Mouse (Mus musculus) hindbrain, embryonic 13.5 days (tissue): ENCODE results near the gene Rtl6. TPM values are rescaled to one million over a fixed set of nuclear protein-coding genes. Genes with fewer than 3 reads are reported as not detected.

ENCODE experiments used
- ATAC-seq: fragments of 200-750 bp; cut with Nextera tagmentation; 2 replicates; pipeline ENCODE4 v1.8.0; 2017; ENCODE audit warnings: moderate TSS enrichment; ENCODE audit not compliant: low FRiP score
- H3K27ac ChIP-seq: fragments of 300-500 bp; sonication (generic); 2 replicates; pipeline ENCODE4 v1.5.1; 2015; ENCODE audit warnings: inconsistent platforms, mild to moderate bottlenecking, moderate library complexity
- H3K27me3 ChIP-seq: fragments of 300-500 bp; sonication (generic); 2 replicates; pipeline ENCODE4 v1.6.1; 2015; ENCODE audit warnings: mild to moderate bottlenecking, inconsistent platforms
- H3K36me3 ChIP-seq: fragments of 300-500 bp; sonication (generic); 2 replicates; pipeline ENCODE4 v1.6.1; 2015; ENCODE audit warnings: mild to moderate bottlenecking, inconsistent platforms
- H3K4me1 ChIP-seq: fragments of 300-500 bp; sonication (generic); replicated peaks from 2 replicates; pipeline ENCODE4 v1.6.1; 2015; ENCODE audit warnings: inconsistent platforms
- H3K4me2 ChIP-seq: fragments of 300-500 bp; sonication (generic); 2 replicates; pipeline ENCODE4 v1.6.1; 2015; ENCODE audit warnings: inconsistent platforms, mild to moderate bottlenecking, moderate library complexity
- H3K4me3 ChIP-seq: fragments of 300-500 bp; sonication (generic); 2 replicates; pipeline ENCODE4 v1.5.1; 2015; ENCODE audit warnings: mild to moderate bottlenecking, inconsistent platforms
- H3K9ac ChIP-seq: fragments of 300-500 bp; sonication (generic); 2 replicates; pipeline ENCODE4 v1.6.1; 2015; ENCODE audit warnings: mild to moderate bottlenecking, inconsistent platforms
- H3K9me3 ChIP-seq: fragments of 300-500 bp; sonication (generic); 2 replicates; pipeline ENCODE4 v1.6.1; 2016; ENCODE audit warnings: inconsistent platforms
- WGBS: fragments of 180-500 bp; shearing (Covaris S2); methylation state at CpG from one replicate; pipeline ENCODE4 v1.1.7; 2015; 5-methylcytosine and 5-hydroxymethylcytosine counted together
- polyA plus RNA-seq: library from polyadenylated mRNA; unstranded; fragments of >200 nt; fragmentation: Nextera tagmentation; extraction: Ambion mirVana; gene quantifications from 2 replicates; pipeline ENCODE4 v1.2.1, GENCODE M21; 2015

The Rtl6 gene
- polyA plus RNA-seq, 1 experiment from 2014 or later, result 51.6 TPM

DNA sequence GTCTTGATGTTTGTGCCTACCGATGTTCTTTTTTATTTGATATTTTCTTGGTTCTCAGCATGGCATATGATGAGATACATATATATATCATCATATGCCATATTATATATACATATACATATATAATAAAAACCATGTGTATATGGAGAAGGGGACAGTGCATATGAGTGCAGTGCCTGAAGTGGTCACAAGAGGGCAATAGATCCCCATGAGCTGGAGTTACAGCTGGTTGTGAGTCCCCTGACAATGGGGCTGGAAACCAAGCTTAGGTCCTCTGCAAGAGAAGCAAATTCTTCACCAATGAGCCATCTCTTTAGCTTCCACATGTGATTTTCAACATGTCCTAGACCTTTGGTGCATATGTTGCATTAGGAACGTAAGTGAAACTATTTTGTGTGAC, 21.7 kb downstream of the Rtl6 start:
- H3K4me3 ChIP-seq, result no peak overlapping the region
- no peaks in the 10 kb centered on the region; the same call in 1 of the 2 replicates for H3K27me3 ChIP-seq
- H3K4me1 ChIP-seq, result peaks cover 15% of the 10 kb centered on the region
- H3K9me3 ChIP-seq, result 0 out of 2 replicates have a peak, but pooled peaks cover 8% of the 10 kb centered on the region
- 92% methylated on average over 2 of the region's 2 CpGs for WGBS
- H3K27ac ChIP-seq, result no peak overlapping the region
- no peak overlapping the region for H3K9ac ChIP-seq
- ATAC-seq, result no peak
- H3K36me3 ChIP-seq, result no peaks in the 10 kb centered on the region
- no peak overlapping the region for H3K4me2 ChIP-seq

DNA sequence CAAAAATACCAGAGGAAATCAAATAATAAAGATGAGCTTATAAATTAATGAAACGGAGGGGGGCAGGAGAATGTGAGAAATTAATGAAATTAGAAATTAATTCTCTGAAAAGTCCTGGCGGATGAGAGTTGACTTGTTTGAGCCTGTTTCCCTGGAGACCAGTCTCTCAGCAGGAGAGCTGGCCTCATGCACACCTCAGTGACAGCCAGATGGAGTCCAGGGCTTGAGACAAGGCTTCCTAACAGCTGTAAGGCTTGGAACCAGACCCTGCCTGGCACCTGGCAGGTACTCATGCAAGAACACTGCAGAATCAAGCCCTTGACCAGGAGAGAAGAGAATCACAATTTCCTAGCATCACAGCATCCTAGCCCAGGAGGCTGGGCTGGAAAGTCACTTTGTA, 25.4 kb downstream of the Rtl6 start:
- Histone ChIP-seq H3K9me3 (0 out of 2 replicates have a peak, but pooled peaks cover 5% of the 10 kb centered on the region), H3K27me3 (peaks cover 10% of the 10 kb centered on the region; the same call in 1 of the 2 replicates), H3K4me3 (no peak overlapping the region), H3K4me2 (no peak overlapping the region), H3K4me1 (peaks cover 28% of the 10 kb centered on the region), H3K9ac (no peak overlapping the region), H3K36me3 (no peaks in the 10 kb centered on the region), H3K27ac (peak overlapping the region; percentile 58)
- 45% methylated on average over 2 of the region's 2 CpGs for WGBS
- ATAC-seq, result no peak

DNA sequence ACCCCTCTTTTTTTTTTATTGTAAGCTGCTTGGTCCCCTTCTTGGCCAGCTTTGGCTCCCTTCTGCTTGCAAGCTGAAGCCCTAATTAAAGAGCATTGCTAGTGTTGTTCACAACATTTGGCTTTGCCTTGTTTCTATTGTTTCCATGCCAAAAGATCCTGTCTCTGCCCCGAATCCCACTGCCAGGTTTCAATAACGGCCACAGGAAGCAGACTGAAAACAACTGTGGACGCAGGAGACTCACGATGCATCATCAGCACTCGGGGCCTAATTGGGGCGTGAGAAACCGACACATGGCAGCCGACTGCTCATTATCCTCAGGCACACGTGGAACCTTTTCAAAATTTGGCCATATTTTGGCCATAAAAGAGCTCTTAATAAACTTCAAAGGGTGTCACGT, 26.1 kb downstream of the Rtl6 start:
- H3K27me3 ChIP-seq, result peaks cover 10% of the 10 kb centered on the region; the same call in 1 of the 2 replicates
- H3K4me2 ChIP-seq, result no peak overlapping the region
- no peak for ATAC-seq
- no peak overlapping the region for H3K4me3 ChIP-seq
- H3K27ac ChIP-seq, result peak overlapping the region; percentile 48; the same call in 1 of the 2 replicates
- H3K36me3 ChIP-seq, result no peaks in the 10 kb centered on the region
- H3K4me1 ChIP-seq, result peaks cover 35% of the 10 kb centered on the region
- WGBS, result 32% methylated on average over 10 of the region's 10 CpGs
- no peak overlapping the region for H3K9ac ChIP-seq
- H3K9me3 ChIP-seq, result 0 out of 2 replicates have a peak, but pooled peaks cover 5% of the 10 kb centered on the region

DNA sequence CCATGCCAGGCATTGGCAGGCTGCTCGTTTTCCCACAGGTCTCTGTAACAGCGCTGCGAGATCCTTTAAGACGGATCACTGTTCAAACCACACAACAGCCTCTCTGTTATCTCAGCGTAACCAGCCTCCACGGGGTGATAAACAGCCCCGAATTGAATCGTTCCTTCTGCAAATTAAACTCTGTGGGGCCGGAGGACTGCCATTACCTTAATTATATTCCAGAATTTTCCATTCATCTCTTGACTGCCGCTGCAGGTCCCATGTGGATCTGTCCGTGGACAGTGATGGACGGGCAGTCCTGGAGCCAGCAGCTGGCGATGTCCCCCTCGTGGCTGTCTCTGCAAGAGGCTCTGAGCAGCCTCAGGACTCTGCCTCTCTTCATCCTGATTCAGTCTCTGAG, 30.7 kb downstream of the Rtl6 start:
- WGBS, result 23% methylated on average over 14 of the region's 14 CpGs
- H3K4me1 ChIP-seq, result peaks cover 48% of the 10 kb centered on the region
- H3K27me3 ChIP-seq, result peaks cover 14% of the 10 kb centered on the region; the same call in 1 of the 2 replicates
- peak overlapping the region; percentile 68 for H3K27ac ChIP-seq
- H3K36me3 ChIP-seq, result no peaks in the 10 kb centered on the region
- ATAC-seq, result peak; percentile 76
- no peak overlapping the region for H3K4me3 ChIP-seq
- H3K9me3 ChIP-seq, result no peaks in the 10 kb centered on the region
- H3K9ac ChIP-seq, result no peak overlapping the region
- H3K4me2 ChIP-seq, result no peak overlapping the region

DNA sequence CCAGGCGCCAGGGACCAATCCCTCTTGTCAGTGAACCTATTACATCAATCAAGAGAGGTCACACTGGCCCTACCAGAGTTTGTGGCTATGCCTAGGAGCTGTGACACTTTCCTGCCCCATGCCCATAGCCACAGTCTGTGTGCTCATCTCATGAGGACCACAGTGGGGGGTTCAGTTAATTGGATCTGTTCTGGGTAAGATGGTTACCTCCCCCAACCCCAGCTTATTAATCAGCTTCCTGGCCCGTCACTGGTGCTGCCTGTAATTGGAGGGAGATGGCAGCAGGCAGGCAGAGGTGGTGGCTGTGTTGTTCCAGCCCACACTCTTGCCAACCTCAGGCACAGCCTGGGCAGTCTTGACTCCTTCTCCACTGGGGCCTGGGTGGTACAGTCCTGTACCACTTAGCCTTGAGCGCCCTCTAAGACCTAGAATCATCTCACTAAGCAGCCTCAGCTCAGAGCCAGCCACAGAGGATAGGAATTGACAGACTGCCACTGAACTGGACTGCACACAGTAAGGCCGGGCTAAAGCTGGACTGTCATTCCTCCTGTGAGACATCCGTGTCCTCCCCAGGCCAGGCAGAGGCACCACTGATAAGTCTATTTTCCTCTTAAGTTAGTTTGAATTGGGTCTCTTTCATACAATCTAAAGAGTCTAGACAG, 32.3 kb downstream of the Rtl6 start:
- 54% methylated on average over 5 of the region's 5 CpGs for WGBS
- Histone ChIP-seq H3K9me3 (no peaks in the 10 kb centered on the region), H3K27ac (peak overlapping the region; percentile 13), H3K9ac (no peak overlapping the region), H3K36me3 (no peaks in the 10 kb centered on the region), H3K4me3 (no peak overlapping the region), H3K4me1 (peaks cover 47% of the 10 kb centered on the region), H3K27me3 (peaks cover 14% of the 10 kb centered on the region; the same call in 1 of the 2 replicates), H3K4me2 (no peak overlapping the region)
- ATAC-seq, result no peak

DNA sequence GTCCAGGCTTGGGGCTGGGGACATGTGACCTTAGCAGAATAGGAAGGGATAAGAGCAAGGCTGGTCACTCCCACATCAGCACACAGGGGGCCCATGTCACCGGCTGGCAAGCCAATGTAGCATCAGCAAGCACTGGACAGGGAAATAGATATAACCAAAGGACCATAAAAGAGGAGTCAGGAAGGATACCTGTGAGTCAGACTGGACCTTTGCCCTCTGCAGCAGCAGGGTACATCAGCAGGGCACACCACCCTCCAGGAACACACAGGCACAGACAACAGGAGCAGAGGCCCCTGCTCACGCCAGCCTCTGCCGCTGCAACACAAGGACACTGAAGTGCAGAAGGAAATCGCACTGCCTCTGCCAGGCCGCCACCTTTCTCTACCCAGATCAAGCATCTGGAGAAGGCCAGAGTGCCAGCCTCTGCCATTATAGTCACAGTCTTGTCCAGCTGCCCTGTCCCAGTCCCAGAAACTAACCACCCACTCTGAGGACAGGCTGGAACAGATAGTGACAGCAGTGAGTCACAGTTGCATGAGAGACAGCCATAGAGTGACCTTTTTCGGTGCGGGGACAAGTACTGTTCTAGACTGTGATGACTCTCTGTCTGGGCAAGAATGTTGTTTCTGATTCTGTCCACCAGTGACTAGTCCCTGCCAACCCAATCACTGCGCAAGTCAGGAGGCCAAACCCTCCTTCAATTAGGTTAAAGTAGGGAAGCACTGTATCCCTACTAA, 34.5 kb downstream of the Rtl6 start:
- WGBS, result 90% methylated on average over 8 of the region's 8 CpGs
- no peak for ATAC-seq
- H3K4me3 ChIP-seq, result no peak overlapping the region
- no peak overlapping the region for H3K4me2 ChIP-seq
- 0 out of 2 replicates have a peak, but pooled peaks cover 4% of the 10 kb centered on the region for H3K27me3 ChIP-seq
- H3K36me3 ChIP-seq, result no peaks in the 10 kb centered on the region
- no peak overlapping the region for H3K9ac ChIP-seq
- no peaks in the 10 kb centered on the region for H3K9me3 ChIP-seq
- H3K4me1 ChIP-seq, result peaks cover 57% of the 10 kb centered on the region
- H3K27ac ChIP-seq, result no peak overlapping the region

DNA sequence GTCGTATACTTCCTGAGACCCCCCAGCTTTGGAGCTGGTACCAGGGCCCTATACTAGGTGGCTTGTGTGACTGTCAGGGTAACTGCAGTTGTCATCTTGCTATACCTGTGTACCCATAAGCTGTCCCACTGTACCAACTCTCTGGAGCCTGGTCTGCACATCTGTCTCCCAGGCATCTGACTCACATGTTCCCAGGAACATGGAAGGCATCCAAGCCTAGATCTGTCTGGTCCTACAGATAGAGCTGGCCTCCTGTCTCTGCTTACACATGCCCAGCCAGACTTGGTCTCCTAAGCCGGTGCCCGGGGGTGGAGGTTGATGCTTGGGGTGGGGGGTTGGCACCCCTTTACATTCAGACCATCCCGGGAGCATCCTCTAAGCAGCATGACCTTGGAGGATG, 36.1 kb downstream of the Rtl6 start:
- Histone ChIP-seq H3K4me3 (no peak overlapping the region), H3K27ac (no peak overlapping the region), H3K4me2 (no peak overlapping the region), H3K4me1 (peaks cover 40% of the 10 kb centered on the region), H3K36me3 (no peaks in the 10 kb centered on the region), H3K9me3 (no peaks in the 10 kb centered on the region), H3K9ac (no peak overlapping the region), H3K27me3 (0 out of 2 replicates have a peak, but pooled peaks cover 4% of the 10 kb centered on the region)
- 65% methylated on average over 4 of the region's 4 CpGs for WGBS
- no peak for ATAC-seq

DNA sequence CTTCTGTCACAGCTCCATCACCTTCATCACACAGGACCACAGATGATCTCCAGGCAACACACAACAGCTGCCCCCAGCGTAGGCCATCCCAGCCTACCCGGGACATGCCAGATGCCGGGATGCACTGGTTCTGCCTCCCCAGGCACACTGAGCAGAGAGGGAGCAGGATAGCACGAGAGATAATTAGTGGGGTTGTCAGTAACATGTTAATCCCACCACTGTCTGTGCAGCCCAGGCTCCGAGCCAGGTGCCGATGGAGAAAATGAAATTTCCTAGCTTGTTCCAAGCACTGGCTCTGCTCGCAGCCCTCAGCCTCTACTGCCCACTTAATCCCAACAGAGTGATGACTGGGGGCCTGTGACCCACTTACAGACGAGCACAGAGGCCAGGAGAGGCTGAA, 39.1 kb downstream of the Rtl6 start:
- ATAC-seq, result peak; percentile 50; the same call in 1 of the 2 replicates

DNA sequence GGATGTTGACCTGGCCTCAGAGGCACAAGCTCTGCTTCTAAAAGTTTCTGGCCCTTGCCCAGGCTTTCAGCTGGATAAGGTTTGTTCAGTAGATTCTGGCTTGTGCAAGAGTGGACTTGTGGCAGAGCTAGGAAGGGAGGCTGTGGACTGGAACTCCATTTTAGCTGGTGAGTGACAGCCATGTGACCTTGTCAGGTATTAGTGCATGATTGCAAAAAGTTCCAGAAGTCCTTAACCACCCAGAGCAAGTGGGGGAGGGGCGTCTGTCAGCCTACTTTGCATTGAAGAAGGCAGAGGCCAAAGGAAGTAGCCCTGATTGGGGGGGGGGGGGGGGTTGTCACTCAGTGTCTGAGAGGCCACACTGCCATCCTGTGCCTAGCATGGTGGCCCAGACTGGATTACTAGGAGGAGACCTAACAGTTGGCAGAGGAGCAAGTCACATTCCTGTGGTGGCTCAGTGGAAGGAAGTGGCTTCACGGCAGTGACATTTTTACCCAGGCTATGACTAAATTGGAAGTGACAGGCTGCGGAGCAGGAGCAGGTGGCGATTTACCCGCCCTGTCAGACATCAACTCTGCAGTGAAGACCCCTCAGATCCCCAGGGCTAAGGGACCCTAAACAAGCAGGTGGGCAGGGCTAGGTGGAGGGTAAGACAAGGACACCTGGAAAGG, 44.9 kb downstream of the Rtl6 start:
- Histone ChIP-seq H3K9me3 (no peaks in the 10 kb centered on the region), H3K4me2 (no peak overlapping the region), H3K36me3 (no peaks in the 10 kb centered on the region), H3K9ac (no peak overlapping the region), H3K4me1 (peaks cover 29% of the 10 kb centered on the region), H3K4me3 (no peak overlapping the region), H3K27me3 (0 out of 2 replicates have a peak, but pooled peaks cover 3% of the 10 kb centered on the region), H3K27ac (no peak overlapping the region)
- ATAC-seq, result no peak
- WGBS, result 50% methylated on average over 5 of the region's 5 CpGs

More for the DNA sequence above, 39.1 kb downstream of the Rtl6 start:
- Histone ChIP-seq H3K4me2 (no peak overlapping the region), H3K9ac (no peak overlapping the region), H3K36me3 (no peaks in the 10 kb centered on the region), H3K9me3 (no peaks in the 10 kb centered on the region), H3K27ac (peak overlapping the region; percentile 0; the same call in 1 of the 2 replicates), H3K4me1 (peaks cover 25% of the 10 kb centered on the region), H3K4me3 (no peak overlapping the region), H3K27me3 (0 out of 2 replicates have a peak, but pooled peaks cover 4% of the 10 kb centered on the region)
- 50% methylated on average over 8 of the region's 8 CpGs for WGBS

DNA sequence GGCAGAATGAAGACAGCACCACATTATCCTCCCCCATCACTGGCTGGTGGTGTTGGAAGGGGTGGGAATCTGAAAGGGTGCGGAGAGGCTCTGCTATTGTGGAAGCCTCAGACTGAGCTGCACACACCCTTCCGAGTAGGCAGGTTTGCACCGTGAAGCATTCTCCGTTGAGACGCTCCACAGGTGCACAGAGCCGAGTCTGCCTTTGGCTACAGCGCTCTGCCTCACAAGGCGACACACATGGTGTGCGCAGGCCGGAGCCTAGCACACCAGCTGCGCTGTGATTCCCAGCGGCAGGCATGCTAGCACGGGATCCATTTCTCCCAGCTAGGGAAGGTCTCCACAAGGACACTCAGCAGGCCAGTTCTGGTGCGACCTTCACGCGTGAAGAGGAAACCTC, 47.6 kb downstream of the Rtl6 start:
- Histone ChIP-seq H3K36me3 (no peaks in the 10 kb centered on the region), H3K4me3 (no peak overlapping the region), H3K9ac (no peak overlapping the region), H3K9me3 (no peaks in the 10 kb centered on the region), H3K4me1 (peaks cover 39% of the 10 kb centered on the region), H3K27ac (no peak overlapping the region), H3K27me3 (0 out of 2 replicates have a peak, but pooled peaks cover 9% of the 10 kb centered on the region), H3K4me2 (no peak overlapping the region)
- ATAC-seq, result peak; percentile 48; the same call in 1 of the 2 replicates
- 61% methylated on average over 16 of the region's 16 CpGs for WGBS

DNA sequence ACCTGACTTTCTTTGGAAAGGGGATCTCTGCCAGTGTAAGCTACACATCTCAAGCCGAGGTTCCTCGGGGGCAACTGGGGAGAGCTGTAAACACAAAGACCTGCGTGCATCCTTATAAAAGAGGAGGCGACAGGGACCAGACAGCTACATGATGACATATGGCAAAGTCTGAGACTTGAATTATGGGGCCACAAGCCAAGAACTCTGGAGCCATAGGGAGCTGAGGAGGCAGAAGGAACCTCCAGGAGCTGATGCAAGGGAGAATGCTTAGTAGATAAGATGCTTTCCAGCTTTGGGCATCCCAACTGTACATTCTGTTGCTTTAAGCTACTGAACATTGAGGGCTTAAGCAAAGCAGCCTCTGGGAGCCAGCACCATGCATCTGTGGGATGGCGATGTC, 48.5 kb downstream of the Rtl6 start:
- H3K4me2 ChIP-seq, result no peak overlapping the region
- peaks cover 47% of the 10 kb centered on the region for H3K4me1 ChIP-seq
- H3K36me3 ChIP-seq, result no peaks in the 10 kb centered on the region
- H3K9me3 ChIP-seq, result no peaks in the 10 kb centered on the region
- 0 out of 2 replicates have a peak, but pooled peaks cover 9% of the 10 kb centered on the region for H3K27me3 ChIP-seq
- WGBS, result 62% methylated on average over 5 of the region's 5 CpGs
- no peak overlapping the region for H3K9ac ChIP-seq
- 0 out of 2 replicates have a peak overlapping the region, but pooled peaks have one; percentile 12 for H3K27ac ChIP-seq
- no peak for ATAC-seq
- no peak overlapping the region for H3K4me3 ChIP-seq

DNA sequence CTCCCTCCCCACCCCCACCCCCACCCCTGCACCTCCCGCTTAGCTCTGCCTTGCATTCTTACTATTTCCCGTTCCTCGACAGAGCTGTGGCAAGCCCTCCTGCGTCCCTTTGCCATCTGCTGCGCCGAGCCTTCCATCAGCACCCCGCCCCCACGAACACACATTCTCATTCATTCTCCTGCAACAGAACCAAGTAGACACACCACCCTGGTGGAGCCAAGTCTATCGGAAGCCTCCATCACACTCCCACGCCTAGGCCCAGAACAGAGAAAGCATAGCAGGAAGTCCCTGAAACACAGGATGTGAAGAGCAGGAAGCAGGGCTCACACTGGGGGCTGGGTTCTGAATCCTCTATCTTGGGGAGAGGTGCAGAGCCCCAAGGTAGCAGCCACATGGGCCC, 51.6 kb downstream of the Rtl6 start:
- Histone ChIP-seq H3K9ac (no peak overlapping the region), H3K27me3 (0 out of 2 replicates have a peak, but pooled peaks cover 9% of the 10 kb centered on the region), H3K4me3 (no peak overlapping the region), H3K4me1 (peaks cover 45% of the 10 kb centered on the region), H3K36me3 (no peaks in the 10 kb centered on the region), H3K4me2 (no peak overlapping the region), H3K9me3 (no peaks in the 10 kb centered on the region), H3K27ac (no peak overlapping the region)
- 70% methylated on average over 10 of the region's 10 CpGs for WGBS
- no peak for ATAC-seq
